ENCODE assay signal across 26 mouse cellular contexts in the genomic region with DNA sequence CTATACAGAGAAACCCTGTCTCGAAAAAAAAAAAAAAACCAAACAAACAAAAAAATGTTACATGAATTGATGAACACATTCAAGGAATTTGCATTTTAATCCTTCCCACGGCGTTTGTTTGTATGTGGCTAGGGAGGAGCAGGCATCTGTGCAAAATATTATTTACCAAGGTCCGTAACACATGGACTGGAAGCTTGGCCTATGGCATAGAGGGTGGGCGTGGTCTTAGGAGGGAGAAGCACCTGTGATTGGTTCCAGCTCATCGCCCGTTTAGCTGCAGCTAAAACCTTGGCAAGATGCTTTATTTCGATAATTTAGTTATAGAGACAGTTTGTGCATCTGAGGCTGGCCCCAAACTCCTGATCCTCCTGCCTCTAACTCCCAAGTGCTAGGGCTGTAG. TPM values are rescaled to one million over a fixed set of nuclear protein-coding genes. Genes with fewer than 3 reads are reported as not detected.
"Had no signal": no experiment of that assay in that cellular context is flagged by ENCODE, and none has a peak within 500 bp of the region (broad histone marks: within the 10 kb centered on the region; RNA-seq: fewer than 3 reads in every experiment).

No protein-coding gene starts in this region.

- H3K4me2 ChIP-seq: lung, embryonic 14.5 days; midbrain, embryonic 12.5 days; neural tube, embryonic 13.5 days; stomach, embryonic 15.5 days had no signal

- H3K27me3 ChIP-seq: midbrain, embryonic 12.5 days; neural tube, embryonic 13.5 days; neural tube, embryonic 15.5 days; stomach, embryonic 15.5 days had no signal

- H3K36me3 ChIP-seq: midbrain, embryonic 10.5 days; midbrain, embryonic 12.5 days; neural tube, embryonic 13.5 days; neural tube, embryonic 15.5 days; stomach, embryonic 15.5 days had no signal

- DNase-seq: lung, embryonic 14.5 days; lung, postnatal 10 days; lung, postnatal 4 days; midbrain, embryonic 14.5 days; retina, postnatal 1 day; right cerebral cortex, adult 18-20 months; right cerebral cortex, postnatal 25 days; right cerebral cortex, postnatal 4 days; thymus, adult 2 months; thymus, postnatal 25 days; thymus, postnatal 4 days had no signal

- H3K9me3 ChIP-seq: midbrain, embryonic 10.5 days; midbrain, embryonic 12.5 days; neural tube, embryonic 13.5 days; neural tube, embryonic 15.5 days; stomach, embryonic 15.5 days had no signal

- H3K4me3 ChIP-seq: midbrain, embryonic 10.5 days; midbrain, embryonic 12.5 days; myocyte; neural tube, embryonic 13.5 days; neural tube, embryonic 15.5 days; stomach, embryonic 15.5 days had no signal

- H3K27ac ChIP-seq: midbrain, embryonic 10.5 days; midbrain, embryonic 12.5 days; neural tube, embryonic 13.5 days; neural tube, embryonic 15.5 days; stomach, embryonic 15.5 days; stomach, postnatal 0 days had no signal

- ATAC-seq: midbrain, embryonic 16.5 days had no signal

- H3K9ac ChIP-seq: lung, embryonic 14.5 days; midbrain, embryonic 12.5 days; neural tube, embryonic 13.5 days; neural tube, embryonic 15.5 days; stomach, embryonic 15.5 days had no signal

RNA-seq across cellular contexts. Expression of a gene that starts 2.3 kb away (rescaled TPM):
- total RNA-seq: megakaryocyte-erythroid progenitor cell, adult 5-6 weeks had no signal

RNA-seq across cellular contexts. Expression of a gene that starts 27.3 kb away (rescaled TPM):
- total RNA-seq: megakaryocyte, adult 5-6 weeks; megakaryocyte-erythroid progenitor cell, adult 5-6 weeks had no signal
- polyA plus RNA-seq: lung, embryonic 14.5 days; lung, embryonic 16.5 days; midbrain, embryonic 10.5 days; midbrain, embryonic 12.5 days; midbrain, embryonic 14.5 days; midbrain, embryonic 16.5 days; myocyte; neural tube, embryonic 11.5 days; neural tube, embryonic 13.5 days; neural tube, embryonic 15.5 days; spleen, adult 2 months; stomach, postnatal 0 days; testis, adult 2 months; urinary bladder, adult 2 months had no signal
